Mouse (Mus musculus) forebrain, embryonic 16.5 days (tissue): Measurements from ENCODE around the gene Emc9. TPM values are rescaled to one million over a fixed set of nuclear protein-coding genes. Genes with fewer than 3 reads are reported as not detected.
A peak's percentile ranks its signal among the peaks of the same experiment; 100 is the strongest.

ENCODE experiments used
- ATAC-seq: fragments of 200-750 bp; cut with Nextera tagmentation; 2 replicates; pipeline ENCODE4 v1.8.0; 2017; ENCODE audit warnings: mild to moderate bottlenecking, moderate library complexity
- H3K27ac ChIP-seq: fragments of 300-500 bp; sonication (generic); 2 replicates; pipeline ENCODE4 v1.5.1; 2014; ENCODE audit warnings: low read length, control low read depth
- H3K27me3 ChIP-seq: fragments of 300-500 bp; sonication (generic); replicated peaks from 2 replicates; pipeline ENCODE4 v1.6.1; 2014; ENCODE audit warnings: low read length; ENCODE audit not compliant: control insufficient read depth, insufficient read depth
- H3K36me3 ChIP-seq: fragments of 300-500 bp; sonication (generic); 2 replicates; pipeline ENCODE4 v1.6.1; 2014; ENCODE audit not compliant: control insufficient read depth, insufficient read depth
- H3K4me1 ChIP-seq: fragments of 300-500 bp; sonication (generic); replicated peaks from 2 replicates; pipeline ENCODE4 v1.6.1; 2014; ENCODE audit warnings: low read length; ENCODE audit not compliant: control insufficient read depth, insufficient read depth
- H3K4me2 ChIP-seq: fragments of 300-500 bp; sonication (generic); 2 replicates; pipeline ENCODE4 v1.6.1; 2014; ENCODE audit warnings: mild to moderate bottlenecking, low read length, control low read depth
- H3K4me3 ChIP-seq: fragments of 300-500 bp; sonication (generic); replicated peaks from 2 replicates; pipeline ENCODE4 v1.5.1; 2014; ENCODE audit warnings: mild to moderate bottlenecking, low read length, control low read depth
- H3K9ac ChIP-seq: fragments of 300-500 bp; sonication (generic); replicated peaks from 2 replicates; pipeline ENCODE4 v1.6.1; 2014; ENCODE audit warnings: low read depth, low read length, control low read depth
- H3K9me3 ChIP-seq: fragments of 300-500 bp; sonication (generic); 2 replicates; pipeline ENCODE4 v1.6.1; 2016; ENCODE audit warnings: low read length; ENCODE audit not compliant: control insufficient read depth
- WGBS: fragments of 180-500 bp; shearing (Covaris S2); extraction: QIAGEN DNeasy Blood & Tissue Kit; methylation state at CpG from one replicate; pipeline ENCODE4 v1.1.7; 2014; 5-methylcytosine and 5-hydroxymethylcytosine counted together
- polyA plus RNA-seq: library from polyadenylated mRNA; unstranded; fragments of >200 nt; fragmentation: Nextera tagmentation; extraction: Ambion mirVana; gene quantifications from 2 replicates; pipeline ENCODE4 v1.2.1, GENCODE M21; 2015

The Emc9 gene
- polyA plus RNA-seq, 1 experiment from 2014 or later = 23.4 TPM

- no peaks in the 10 kb centered on the region for H3K9me3 ChIP-seq
- no peak overlapping the region for H3K9ac ChIP-seq
- no peaks in the 10 kb centered on the region for H3K27me3 ChIP-seq
- H3K4me1 ChIP-seq = 0 out of 2 replicates have a peak, but pooled peaks cover 2% of the 10 kb centered on the region
- WGBS = 80% methylated on average over 3 of the region's 3 CpGs
- H3K36me3 ChIP-seq = no peaks in the 10 kb centered on the region
- no peak overlapping the region for H3K27ac ChIP-seq
- no peak overlapping the region for H3K4me3 ChIP-seq
- no peak overlapping the region for H3K4me2 ChIP-seq
- no peak for ATAC-seq
These were observed 29.3 kb downstream of the Emc9 start for GRCm38 (mm10) chr14:55555788-55556187.

GRCm38 (mm10) chr14:55554635-55555034, 30.5 kb downstream of the Emc9 start:
- no peaks in the 10 kb centered on the region for H3K36me3 ChIP-seq
- H3K4me2 ChIP-seq = no peak overlapping the region
- H3K27me3 ChIP-seq = no peaks in the 10 kb centered on the region
- H3K9ac ChIP-seq = no peak overlapping the region
- H3K9me3 ChIP-seq = no peaks in the 10 kb centered on the region
- no peak overlapping the region for H3K4me3 ChIP-seq
- 0 out of 2 replicates have a peak, but pooled peaks cover 2% of the 10 kb centered on the region for H3K4me1 ChIP-seq
- no peak overlapping the region for H3K27ac ChIP-seq
- no peak for ATAC-seq

- Histone ChIP-seq H3K4me3 (no peak overlapping the region), H3K36me3 (peaks cover 2% of the 10 kb centered on the region; the same call in 1 of the 2 replicates), H3K27ac (no peak overlapping the region), H3K9me3 (no peaks in the 10 kb centered on the region), H3K4me1 (no peaks in the 10 kb centered on the region), H3K27me3 (no peaks in the 10 kb centered on the region), H3K9ac (no peak overlapping the region), H3K4me2 (no peak overlapping the region)
- WGBS = 92% methylated on average over 8 of the region's 8 CpGs
- ATAC-seq = no peak
These were observed 33.3 kb downstream of the Emc9 start for GRCm38 (mm10) chr14:55551794-55552193.

GRCm38 (mm10) chr14:55551347-55551746, 33.8 kb downstream of the Emc9 start:
- H3K9ac ChIP-seq = no peak overlapping the region
- no peaks in the 10 kb centered on the region for H3K4me1 ChIP-seq
- H3K36me3 ChIP-seq = peaks cover 2% of the 10 kb centered on the region; the same call in 1 of the 2 replicates
- H3K4me3 ChIP-seq = no peak overlapping the region
- H3K4me2 ChIP-seq = no peak overlapping the region
- no peaks in the 10 kb centered on the region for H3K9me3 ChIP-seq
- ATAC-seq = no peak
- WGBS = 73% methylated on average over 5 of the region's 5 CpGs
- no peaks in the 10 kb centered on the region for H3K27me3 ChIP-seq
- H3K27ac ChIP-seq = no peak overlapping the region

GRCm38 (mm10) chr14:55550191-55550590, 34.9 kb downstream of the Emc9 start:
- Histone ChIP-seq H3K9me3 (no peaks in the 10 kb centered on the region), H3K4me1 (no peaks in the 10 kb centered on the region), H3K27me3 (no peaks in the 10 kb centered on the region), H3K4me3 (no peak overlapping the region), H3K4me2 (no peak overlapping the region), H3K36me3 (peaks cover 2% of the 10 kb centered on the region; the same call in 1 of the 2 replicates), H3K27ac (no peak overlapping the region), H3K9ac (no peak overlapping the region)
- WGBS = 73% methylated on average over 6 of the region's 6 CpGs
- ATAC-seq = no peak

DNA sequence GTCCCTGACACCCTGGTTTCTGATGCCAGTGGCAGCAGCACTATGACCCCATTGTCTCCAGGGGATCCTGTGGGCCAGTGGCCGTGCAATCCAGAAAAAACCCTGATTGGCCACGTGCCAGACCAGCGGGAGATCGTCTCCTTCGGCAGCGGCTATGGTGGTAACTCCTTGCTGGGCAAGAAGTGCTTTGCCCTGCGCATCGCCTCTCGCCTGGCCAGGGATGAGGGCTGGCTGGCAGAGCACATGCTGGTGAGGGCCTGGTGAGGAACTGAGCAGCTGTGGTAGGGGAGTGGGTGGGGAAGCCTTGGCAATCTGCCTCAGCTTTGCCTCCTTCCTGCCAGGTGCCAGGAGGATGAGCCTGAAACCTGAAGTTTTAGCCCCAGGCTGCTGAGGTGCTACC, 40.8 kb downstream of the Emc9 start:
- Histone ChIP-seq H3K9me3 (no peaks in the 10 kb centered on the region), H3K4me3 (no peak overlapping the region), H3K36me3 (peaks cover 2% of the 10 kb centered on the region; the same call in 1 of the 2 replicates), H3K9ac (peak overlapping the region; percentile 23; the same call in 1 of the 2 replicates), H3K4me2 (no peak overlapping the region), H3K27ac (no peak overlapping the region), H3K4me1 (peaks cover 26% of the 10 kb centered on the region), H3K27me3 (no peaks in the 10 kb centered on the region)
- WGBS = 47% methylated on average over 9 of the region's 9 CpGs
- ATAC-seq = no peak

DNA sequence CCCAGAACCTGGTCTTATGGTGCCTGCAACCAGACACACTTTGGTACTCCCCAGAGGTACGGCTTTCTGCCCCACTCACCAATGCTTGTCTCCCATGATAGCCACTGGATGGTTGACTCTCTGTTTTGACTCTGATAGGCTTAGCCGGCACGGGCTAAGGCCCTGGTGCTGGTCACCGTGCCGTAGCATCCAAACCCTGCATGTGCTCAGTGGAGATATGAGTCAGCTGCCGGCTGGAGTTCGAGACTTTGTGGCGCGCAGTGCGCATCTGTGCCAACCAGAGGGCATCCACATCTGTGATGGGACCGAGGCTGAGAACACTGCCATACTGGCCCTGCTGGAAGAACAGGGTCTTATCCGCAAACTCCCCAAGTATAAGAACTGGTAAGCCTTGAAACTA, 42.8 kb downstream of the Emc9 start:
- H3K4me2 ChIP-seq = no peak overlapping the region
- H3K27ac ChIP-seq = no peak overlapping the region
- no peak overlapping the region for H3K9ac ChIP-seq
- no peak for ATAC-seq
- no peaks in the 10 kb centered on the region for H3K9me3 ChIP-seq
- H3K4me3 ChIP-seq = no peak overlapping the region
- 97% methylated on average over 12 of the region's 12 CpGs for WGBS
- no peaks in the 10 kb centered on the region for H3K27me3 ChIP-seq
- no peaks in the 10 kb centered on the region for H3K36me3 ChIP-seq
- H3K4me1 ChIP-seq = peaks cover 26% of the 10 kb centered on the region

DNA sequence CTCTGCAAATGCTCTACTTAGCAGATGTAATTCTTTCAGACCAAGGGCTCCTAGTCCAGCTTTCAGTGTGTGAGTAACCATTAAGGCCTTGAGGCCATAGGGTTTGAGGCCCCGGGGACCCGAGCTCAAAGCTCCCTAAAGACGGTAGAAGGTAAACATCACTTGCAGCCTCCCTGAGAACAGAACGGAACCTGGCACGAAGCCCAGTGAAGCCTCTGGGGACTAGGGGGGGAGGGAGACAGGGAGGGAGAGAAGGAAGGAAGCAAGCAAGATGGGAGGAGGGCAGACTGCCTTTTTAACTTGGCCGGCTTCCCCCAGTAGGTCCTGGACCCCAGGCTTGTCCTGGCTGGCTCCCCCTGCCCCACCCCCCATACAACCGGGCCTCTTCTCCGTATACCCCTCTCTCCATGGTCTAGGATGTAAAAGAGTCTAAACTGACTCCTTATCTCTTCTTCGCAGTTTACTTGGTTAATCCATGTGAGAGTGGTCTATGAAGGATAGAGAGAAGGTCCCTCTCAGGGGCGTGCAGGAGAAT, 44.2 kb downstream of the Emc9 start:
- H3K9ac ChIP-seq = peak overlapping the region; percentile 76
- no peaks in the 10 kb centered on the region for H3K27me3 ChIP-seq
- ATAC-seq = peak; percentile 62
- 5% methylated on average over 10 of the region's 10 CpGs for WGBS
- peak overlapping the region; percentile 83 for H3K4me2 ChIP-seq
- no peaks in the 10 kb centered on the region for H3K36me3 ChIP-seq
- H3K4me3 ChIP-seq = peak overlapping the region; percentile 63
- no peaks in the 10 kb centered on the region for H3K9me3 ChIP-seq
- peak overlapping the region; percentile 67 for H3K27ac ChIP-seq
- H3K4me1 ChIP-seq = peaks cover 26% of the 10 kb centered on the region

DNA sequence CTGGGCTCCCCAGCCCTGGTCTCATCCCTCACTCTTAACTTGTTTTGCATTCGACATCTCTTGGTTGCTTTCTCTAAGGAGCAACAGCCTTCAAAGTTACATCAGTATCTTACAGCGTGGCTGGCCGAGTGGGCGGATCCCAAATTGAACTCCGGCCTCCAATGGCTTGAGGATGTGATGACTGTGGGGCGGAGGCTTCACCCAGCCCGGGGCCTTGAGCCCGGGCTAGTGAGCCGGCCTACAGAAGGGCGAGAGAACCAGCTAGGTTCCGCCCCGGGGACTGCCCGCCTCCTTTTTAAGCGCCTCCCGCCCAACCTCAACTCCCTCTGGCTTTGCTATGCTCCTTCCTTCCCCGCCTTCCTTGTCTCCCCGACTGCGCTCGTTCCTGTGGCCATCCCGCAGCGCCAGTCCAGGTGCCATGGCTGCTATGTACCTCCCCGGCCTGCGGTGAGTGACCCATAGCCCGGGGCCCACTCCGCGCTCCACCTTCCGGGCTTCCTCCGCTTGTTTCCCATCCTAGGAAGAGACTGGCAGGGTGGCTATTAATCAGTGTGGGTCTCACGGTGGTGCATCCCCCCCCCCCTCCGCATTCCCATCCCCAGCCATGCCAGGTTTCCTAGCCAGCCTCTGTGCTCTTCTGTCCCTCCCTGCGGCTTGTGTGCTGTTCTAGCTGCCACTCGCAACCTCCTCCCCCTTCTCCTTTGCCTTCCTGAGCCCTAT, 44.9 kb downstream of the Emc9 start, which contains the start of gene Pck2:
TSS of gene Pck2 (plus strand) at position 200 of the 720 bp plus-strand sequence.
- Histone ChIP-seq H3K4me3 (peak within 1 kb of the TSS; percentile 63), H3K9ac (peak within 1 kb of the TSS; percentile 76), H3K27ac (peak within 1 kb of the TSS; percentile 67), H3K4me2 (peak within 1 kb of the TSS; percentile 83), H3K36me3 (no peaks in the 10 kb centered on the region), H3K9me3 (no peaks in the 10 kb centered on the region), H3K4me1 (peaks cover 26% of the 10 kb centered on the region), H3K27me3 (no peaks in the 10 kb centered on the region)
- ATAC-seq = peak; percentile 80
- under 1% methylated on average over 32 of the region's 32 CpGs for WGBS
